Mouse (Mus musculus) layer of hippocampus, postnatal 10 days (tissue): ENCODE measurements around the gene Tmem231. TPM values are rescaled to one million over a fixed set of nuclear protein-coding genes. Genes with fewer than 3 reads are reported as not detected.
"Not testable (repeated sequence)": the region's sequence is repeated elsewhere in the genome, so short reads cannot be mapped to it uniquely, and the experiment has no call there.

Source experiments
- DNase-seq, 2 experiments: peaks; one replicate each; pipeline ENCODE4 v3.0.0; 2021; ENCODE audit warnings: low spot score in 2 of 2
- total RNA-seq, 2 experiments: library from RNA; stranded (reverse); gene quantifications; 2 replicates each; pipeline ENCODE4 v1.2.3; 2021

Tmem231 gene
- total RNA-seq, 2 experiments from 2014 or later = 9.8 to 10.1 TPM

DNA sequence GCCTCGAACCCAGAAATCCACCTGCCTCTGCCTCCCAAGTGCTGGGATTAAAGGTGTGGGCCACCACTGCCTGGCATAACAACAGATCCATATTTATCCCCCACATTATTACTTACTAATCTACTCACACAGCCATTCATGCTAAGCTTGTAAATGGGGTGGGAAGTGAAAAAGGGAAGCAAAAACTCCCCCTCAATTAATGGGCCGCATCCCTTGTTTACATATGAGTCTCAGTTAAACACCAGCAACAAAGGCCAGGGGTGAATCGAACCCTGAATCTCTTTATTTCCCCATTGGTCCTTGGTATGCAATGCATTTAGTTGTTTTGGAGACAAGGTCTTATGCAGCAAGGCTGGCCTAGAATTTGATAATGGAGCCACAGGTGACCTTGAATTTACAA lies 17.2 kb upstream of the Tmem231 start:
- DNase-seq = no peak

DNA sequence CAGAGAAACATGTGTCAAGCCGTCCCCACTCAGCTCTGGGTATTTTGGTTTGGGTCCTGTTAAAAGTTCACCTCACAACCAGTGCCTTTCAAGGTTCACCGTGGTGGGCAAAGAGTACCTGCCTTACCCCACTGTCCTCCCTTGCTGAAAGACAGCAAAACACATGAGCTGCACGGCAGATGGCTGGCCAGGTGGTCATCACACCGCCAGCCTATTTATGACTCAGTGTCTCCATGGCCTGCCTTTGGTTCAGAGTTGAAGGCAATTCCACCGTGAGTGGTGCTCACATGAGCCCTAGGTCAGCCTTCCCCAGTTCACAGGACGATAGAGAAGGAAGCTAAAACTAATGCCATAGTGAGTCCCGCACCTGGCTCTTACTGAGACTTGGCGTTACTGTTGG lies 14.3 kb upstream of the Tmem231 start:
- DNase-seq = no peak

DNA sequence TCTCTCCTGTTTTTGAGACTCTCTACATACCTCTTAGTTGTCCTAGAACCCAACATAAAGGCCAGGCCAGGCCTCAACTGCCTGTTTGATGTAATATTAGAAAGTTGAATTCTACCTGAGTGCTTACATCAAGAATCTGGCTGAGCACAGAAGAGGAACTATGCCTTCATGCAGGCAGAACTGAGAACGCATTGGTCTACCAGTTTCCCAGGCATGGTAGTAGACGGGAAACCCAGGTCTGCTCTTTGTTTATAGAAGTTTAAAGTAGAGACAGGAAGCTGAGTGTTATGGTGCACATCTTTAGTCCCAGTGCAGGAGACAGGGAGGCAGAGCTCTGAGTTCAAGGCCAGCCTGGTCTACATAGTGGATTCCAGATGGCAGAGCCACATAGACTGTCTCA lies 13.5 kb upstream of the Tmem231 start:
- no peak for DNase-seq

DNA sequence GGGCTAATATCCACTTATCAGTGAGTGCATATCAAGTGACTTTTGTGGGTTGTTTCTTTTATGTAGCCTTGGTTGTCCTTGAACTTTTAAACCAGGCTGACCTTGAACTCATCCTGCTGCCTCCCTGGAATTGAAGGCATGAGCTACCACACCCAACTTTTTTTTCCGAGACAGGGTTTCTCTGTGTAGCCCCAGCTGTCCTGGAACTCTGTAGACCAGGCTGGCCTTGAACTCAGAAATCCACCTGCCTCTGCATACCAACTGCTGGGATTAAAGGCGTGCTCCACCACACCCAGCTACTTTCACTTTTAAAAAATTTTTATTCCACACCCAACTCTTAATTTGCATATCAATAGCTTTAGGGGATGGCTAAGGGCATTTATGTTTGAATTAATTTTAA lies 9.9 kb upstream of the Tmem231 start:
- no peak for DNase-seq

DNA sequence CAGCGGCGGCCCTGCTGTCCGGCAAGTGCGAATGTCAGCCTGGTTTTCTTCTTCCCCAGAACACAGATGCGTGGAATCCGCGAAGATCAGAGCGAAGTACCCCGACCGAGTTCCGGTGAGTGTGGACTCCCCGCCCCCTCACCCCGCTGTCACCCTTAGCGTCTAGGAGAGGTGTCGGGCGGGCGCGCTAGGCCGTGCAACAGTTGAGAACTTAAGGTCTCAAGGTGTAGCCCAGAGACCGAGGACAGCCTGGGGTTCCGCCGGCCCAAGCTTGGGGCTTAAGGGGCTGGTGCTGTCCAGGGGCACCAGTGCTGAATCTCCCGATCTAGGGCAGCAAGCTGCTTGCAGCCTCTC lies 7.4 kb upstream of the Tmem231 start:
- peak in 1 of 2 experiments; percentile 41 for DNase-seq

DNA sequence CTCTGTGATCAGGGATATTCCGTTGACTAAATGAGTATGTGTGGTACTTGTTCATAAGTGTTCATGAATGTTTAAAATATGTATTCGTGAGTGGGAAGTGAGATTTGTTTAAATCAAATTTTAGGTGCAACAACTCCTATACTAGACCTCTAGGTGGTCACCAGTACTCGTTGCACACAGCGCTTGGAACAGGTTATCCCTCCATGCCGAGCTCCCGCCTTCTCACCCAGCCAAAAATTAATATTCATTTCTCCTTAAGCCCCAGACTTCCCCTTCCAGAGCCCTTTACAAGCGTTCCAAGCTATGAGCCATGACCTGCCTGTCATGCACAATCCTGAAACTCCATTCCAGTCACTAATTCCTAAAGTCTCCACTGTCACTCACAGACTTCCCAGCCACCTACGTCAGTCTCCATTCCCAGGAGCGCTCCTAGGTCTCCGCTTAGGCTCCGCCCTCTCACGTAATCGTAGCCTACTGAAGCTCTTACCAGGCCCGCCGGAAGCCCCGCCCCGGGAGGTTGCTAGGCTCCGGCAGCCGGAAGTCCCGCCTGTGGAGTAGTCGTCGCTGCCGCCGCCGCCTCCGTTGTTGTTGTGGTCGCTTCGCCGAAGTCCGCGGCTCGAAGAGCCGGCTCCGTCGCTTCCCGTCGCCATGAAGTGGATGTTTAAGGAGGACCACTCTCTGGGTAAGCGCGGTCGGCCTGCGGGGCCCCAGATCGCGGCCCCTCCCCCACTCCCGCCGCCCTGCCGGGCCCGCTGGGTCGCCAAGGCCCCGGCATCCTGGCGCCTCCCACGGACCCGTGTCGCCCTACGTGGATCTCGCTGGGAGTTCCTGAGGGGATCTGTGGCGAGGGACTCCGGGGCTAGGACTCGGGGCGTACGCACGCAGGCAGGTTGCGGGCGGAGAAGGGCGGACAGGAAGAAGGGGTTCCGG lies 6.8 kb upstream of the Tmem231 start, which contains the start of gene Gabarapl2:
Gabarapl2 (plus strand) TSS at position 533 of the 930 bp plus-strand sequence.
- peak; percentile 95 to 97 for DNase-seq

DNA sequence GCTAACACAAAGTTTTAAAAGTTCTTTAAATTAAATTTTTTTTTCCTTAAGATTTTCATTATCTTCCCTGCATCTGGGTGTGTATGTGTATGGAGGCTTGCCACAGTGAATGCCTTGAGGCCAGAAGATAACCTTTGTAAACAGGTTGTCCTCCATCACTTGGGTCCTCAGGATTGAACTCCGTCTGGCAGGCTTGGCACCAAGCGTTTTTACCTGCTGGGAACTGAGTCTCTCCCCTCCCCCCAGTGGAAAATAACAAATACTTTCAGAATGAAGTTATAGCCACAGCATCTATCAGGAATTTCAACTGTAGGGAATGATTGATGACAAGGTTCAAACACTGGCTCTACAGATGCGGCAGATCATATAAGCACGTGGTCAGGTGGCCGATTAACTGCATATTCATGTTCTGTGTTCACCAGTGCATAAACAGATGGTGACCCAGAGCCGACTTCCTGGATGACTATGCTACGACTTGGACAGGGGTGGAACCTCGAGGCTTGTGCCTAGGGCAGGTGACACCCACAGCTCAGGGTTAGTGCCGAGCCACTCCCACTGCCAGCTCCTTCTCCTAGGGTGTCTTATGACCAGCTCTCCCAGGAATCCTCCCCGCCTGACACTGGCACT lies 5.9 kb upstream of the Tmem231 start:
- DNase-seq = peak in 1 of 2 experiments; percentile 39

DNA sequence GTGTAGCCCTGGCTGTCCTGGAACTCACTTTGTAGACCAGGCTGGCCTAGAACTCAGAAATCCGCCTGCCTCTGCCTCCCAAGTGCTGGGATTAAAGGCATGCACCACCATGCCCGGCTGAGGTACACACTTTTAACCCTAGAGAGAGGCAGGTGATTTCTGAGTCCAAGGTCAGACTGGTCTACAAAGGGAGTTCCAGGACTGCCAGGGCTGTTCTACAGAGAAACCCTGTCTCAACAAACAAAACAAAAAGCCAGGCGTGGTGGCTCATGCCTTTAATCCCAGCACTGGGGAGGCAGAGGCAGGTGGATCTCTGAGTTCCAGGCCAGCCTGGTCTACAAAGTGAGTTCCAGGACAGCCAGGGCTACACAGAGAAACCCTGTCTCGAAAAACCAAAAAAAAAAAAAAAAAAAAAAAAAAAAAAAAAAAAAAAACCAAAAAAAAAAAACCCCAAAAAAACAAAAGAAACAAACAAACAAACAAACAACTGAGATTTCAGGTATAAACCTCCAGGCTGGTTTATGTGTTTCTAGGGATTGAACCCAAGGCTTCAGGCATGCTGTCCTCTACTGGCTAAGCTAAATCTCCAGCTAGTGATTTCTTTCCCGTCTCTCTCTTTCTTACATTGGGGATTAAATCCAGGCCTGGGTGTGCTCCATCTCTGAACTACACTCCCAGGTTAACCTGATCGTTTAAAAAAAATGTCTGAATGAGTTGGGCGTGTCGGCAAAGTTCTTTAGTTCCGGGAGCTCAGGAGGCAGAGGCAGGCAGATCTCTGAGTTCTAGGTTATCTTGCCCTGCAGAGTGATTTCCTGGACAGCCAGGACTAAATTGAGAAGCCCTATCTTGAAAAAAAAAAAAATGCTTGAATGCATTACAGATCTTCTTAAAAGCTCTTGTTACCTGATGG lies 4.7 kb upstream of the Tmem231 start:
- DNase-seq = not testable (repeated sequence)

DNA sequence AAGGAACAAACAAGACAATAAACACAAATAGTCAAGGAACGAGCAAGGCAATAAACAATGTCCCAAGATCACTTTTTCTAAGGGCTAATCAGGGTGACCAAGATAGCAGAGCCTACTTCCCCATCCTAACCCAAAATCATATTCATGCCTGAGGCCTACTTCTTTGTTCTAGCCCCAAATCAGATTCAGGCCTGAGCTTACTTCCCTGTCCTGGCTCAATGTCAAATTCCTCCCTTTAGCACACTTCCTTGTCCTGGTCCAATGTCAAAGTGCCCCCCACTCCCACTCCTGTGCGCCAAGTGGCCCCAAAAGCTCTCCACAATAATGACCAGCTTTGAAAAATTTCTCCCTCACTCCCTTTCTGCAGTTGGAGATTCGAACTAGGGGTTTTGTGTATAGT lies 3.5 kb upstream of the Tmem231 start:
- no peak for DNase-seq

DNA sequence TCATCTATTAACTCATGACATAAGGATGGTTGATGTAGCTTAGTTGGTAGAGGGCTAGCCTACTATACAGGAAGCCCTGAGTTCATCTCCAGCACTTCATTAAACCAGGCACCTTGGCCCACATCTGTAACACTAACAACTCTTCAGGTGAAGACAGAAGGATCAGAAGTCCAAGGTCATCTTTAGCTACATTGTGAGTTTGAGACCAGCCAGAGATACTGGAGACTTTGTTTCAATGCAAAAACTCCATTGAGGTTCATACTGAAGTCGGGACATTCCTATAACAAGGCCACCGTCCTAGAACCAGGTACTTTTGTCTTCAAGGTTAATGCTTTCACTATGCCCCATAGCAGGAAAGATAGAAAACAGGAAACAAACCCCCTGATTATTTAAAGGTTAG lies 520 bp upstream of the Tmem231 start:
- no peak for DNase-seq

DNA sequence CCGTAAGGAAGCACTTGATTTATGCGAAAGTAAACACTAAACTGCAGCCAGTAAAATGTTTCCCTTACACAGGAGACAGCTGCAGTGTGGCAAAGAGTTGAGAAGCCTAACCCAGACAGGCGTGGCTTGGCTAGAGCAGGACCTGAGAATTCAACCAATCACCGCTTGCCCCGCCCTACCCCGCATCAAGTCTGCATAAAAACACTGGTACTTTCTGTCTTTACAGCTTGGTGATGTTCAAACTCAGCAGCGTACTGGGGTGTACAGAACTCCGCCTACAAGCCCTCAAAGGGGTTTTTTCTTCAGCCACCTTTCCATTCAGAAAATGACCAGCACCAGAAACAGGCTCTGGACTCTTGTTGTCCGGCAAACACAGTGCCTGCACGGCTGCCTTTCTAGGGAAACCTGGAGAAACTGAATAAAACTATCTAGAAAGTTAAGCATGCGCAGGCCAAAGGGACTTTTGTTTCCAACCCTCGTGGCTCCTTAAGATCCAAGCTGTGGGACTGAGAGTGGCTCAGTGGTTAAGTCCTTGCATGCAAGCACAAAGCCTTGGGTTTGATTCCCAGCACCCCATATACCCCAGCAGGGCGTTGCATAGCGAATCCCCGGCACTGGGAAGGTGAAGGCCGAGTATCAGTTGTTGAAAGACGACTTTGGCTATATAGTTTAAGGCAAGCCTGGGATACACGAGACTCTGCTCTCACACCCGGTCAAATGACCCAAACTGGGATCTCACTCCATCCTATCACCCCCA lies 923 bp downstream of the Tmem231 start:
- DNase-seq = peak; percentile 31 to 48

DNA sequence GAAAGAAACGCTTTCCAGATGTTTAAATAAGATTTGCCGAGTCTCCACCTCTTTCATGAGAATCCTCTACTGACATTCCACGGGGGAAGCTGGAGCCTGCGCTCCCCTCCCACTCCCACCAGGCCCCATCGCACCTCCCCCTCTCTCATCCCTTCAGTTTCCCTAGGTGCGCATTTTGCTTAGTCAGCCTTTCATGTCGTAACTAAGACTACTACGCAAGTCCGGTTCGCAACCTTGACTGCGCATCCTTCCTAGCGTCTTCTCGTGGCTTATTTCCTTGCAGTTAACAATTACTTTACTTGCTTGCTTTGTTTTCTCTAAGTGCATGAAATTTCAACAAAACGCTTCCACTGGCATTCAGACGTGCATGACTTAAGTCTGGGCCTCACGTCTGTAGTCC lies 2.0 kb downstream of the Tmem231 start:
- DNase-seq = no peak

DNA sequence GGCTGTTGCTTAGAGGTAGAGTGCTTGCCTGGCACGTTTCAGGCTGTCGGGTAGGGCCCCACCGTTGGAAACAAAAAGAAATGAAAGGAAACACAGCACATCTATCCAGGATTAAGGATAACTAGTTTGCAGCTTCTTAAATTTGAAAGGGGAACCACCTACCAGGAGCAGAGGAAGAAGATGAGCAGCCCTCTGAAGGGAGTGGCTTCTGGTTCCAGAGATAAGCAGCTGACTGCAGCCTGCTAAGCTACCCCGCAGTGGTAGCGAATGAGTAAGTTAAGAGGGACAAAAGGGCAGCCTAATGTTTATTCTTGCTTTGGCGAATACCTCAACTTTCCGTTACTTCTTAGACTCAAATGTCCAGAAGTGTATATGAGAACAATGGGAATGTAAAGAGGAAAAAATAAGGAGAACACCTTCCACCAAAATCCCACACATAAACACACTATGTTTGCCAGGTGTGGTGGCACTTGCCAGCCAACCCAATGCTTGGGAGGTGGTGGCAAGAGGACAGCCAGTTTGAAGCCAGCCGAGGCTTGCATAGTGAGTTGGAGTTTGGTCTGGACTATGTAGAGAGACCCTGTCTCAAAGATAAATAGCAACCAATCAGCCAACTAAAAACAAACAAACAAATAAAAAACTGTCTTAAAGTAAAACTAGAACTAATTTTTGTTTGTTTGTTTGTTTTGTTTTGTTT lies 3.9 kb downstream of the Tmem231 start:
- no peak for DNase-seq

DNA sequence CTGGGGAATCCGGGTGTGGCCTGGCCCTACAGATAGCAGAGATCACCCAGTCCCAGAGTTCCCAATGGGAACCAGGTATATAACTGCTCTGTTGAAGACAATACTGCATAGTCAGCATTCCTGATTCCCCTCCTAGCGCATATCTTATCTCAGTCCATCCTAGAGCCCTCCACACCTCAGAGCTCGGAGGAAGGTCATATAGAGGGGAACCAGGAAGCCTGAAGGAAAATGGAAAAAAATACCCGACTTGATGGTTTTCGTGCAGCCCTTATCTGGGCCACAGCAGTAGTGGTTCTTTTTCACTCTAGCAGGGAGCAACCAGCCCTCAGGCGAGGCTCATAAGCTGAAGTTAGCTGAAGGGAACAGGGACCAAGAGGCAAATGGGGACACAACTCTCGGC lies 8.7 kb downstream of the Tmem231 start:
- DNase-seq = no peak

DNA sequence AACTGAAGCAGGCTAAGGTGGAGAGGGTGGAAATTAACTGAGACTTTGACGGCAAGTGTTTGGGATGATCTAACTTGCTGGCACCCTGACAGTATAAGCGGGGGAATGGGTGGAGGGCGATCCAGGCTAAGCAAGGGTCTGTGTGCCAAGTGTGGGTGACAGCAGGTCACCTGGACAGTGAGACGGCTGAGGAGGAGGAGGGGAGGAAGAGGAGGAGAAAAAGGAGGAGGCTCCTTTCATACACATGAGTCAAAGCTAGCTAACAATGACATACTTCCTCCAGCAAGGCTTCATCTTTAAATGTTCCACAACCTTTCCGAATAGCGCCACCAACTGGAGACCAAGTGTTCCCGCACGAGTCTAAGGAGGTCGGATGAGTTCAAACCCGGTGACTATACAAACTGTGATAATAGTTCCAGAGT lies 10.3 kb downstream of the Tmem231 start:
- DNase-seq = peak; percentile 55 to 58

DNA sequence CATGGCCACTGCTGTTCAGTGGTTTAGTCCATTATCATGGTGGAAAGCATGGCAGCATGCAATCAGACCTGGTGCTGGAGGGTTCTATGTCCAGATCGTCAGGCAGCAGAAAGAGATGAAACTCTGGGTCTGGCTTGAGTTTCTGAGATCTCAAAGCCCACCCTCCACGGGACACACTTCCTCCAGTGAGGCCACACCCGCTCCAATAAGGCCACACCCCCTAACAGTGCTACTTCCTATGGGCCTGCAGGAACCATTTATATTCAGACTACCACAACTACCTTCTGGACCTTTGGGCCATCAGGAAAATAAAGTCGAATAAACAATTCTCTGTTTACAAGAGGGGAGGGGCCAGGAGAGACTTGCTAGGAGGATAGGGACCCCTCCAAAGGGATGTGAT lies 12.7 kb downstream of the Tmem231 start:
- DNase-seq = no peak

DNA sequence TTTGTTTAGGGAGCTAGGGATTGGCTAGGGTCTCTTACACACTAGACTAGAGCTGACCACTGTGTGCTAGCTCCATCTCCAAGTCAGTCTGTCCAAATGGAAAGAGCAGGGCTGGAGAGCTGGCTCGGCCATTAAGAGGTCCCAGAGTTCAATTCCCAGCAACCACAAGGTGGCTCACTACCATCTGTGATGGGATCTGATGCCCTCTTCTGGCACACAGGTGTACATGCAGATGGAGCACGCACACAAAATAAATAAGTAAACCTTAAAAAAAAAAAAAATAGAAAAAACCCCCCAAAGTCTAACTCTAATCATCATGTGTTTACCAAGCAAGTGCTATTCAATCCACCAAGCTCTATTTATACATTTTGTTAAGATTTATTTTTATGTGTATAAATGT lies 14.0 kb downstream of the Tmem231 start:
- no peak for DNase-seq

DNA sequence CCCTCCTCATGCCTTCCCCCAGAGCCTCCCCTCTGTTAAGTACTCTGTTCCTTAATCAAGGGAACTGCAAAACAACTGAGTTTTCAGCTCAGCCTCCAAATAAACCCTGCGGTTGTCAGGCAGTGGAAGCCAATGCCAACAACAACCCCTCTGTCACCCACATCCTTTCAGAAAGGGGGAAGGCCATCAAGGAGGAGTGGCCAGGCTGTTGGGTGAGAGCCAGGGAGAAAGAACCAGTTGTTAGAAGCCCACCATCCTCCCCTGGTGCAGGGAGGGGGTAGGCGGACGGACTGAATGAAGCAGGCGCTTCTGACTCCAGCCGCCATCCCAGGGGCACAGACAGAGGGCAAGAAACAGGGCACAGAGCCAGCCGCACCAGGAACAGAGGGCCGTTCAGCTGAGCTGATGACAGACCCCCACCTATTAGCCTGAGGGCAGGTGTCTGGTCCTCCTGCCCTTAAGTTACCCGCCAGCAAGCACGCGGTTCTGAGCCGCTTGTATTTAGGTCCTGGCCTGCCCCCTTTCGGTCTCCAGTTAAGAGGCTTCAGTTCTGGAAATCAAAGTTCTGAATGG lies 20.7 kb downstream of the Tmem231 start:
- DNase-seq = peak; percentile 64 to 75

DNA sequence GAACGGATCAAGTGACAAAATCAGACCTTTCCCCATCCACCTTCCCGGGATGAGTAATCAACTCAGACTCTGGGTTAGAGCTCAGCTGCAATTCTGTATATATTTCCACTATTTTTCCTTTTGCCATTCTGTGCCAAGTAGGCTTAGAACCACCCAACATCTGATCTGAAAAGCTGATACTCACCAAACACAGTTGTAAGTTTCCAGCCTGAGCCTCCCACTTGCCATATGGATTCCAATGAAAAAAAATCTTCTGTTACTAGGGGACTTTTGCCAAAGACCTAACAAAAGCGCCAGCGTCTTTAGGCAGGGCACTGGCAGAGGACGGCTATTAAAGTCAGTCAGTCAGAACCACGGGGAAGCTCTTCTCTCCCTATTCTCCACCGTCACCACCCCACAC lies 22.1 kb downstream of the Tmem231 start:
- DNase-seq = no peak
